Mouse (Mus musculus) MEL (cell line): ENCODE results near the gene Col4a2.

Source experiments
- CTCF ChIP-seq, 3 experiments: IDR thresholded peaks in 2 of 3; conservative IDR thresholded peaks in 1 of 3; 2 replicates each; pipeline ENCODE4 v1.5.1; 2011 to 2012; ENCODE audit warnings: low read length in 3 of 3, low read depth in 2 of 3, mild to moderate bottlenecking in 2 of 3, improper control_type of control experiment in 1 of 3, inconsistent platforms in 1 of 3, mixed read lengths in 1 of 3, moderate library complexity in 1 of 3; ENCODE audit not compliant: control insufficient read depth in 1 of 3, insufficient read depth in 1 of 3, poor library complexity in 1 of 3, severe bottlenecking in 1 of 3
- MAX ChIP-seq: IDR thresholded peaks from 2 replicates; pipeline ENCODE4 v1.6.1; 2011; ENCODE audit warnings: low read length, improper control_type of control experiment
- MEF2A ChIP-seq: IDR thresholded peaks from 2 replicates; pipeline ENCODE4 v1.6.1; 2014; ENCODE audit warnings: low read depth, mild to moderate bottlenecking, inconsistent platforms, low read length, improper control_type of control experiment; ENCODE audit not compliant: poor library complexity, insufficient replicate concordance, severe bottlenecking; ENCODE audit errors: extremely low read depth
- POLR2AphosphoS2 ChIP-seq: IDR thresholded peaks from 2 replicates; pipeline ENCODE4 v1.6.1; 2011; ENCODE audit warnings: low read length, improper control_type of control experiment

GRCm38 (mm10) chr8:11392739-11393138 is 80.1 kb downstream of the Col4a2 start:
- TF ChIP-seq MEF2A (no peak), CTCF (IDR thresholded peaks at IDR 0.05 in 2 of 3, conservative IDR thresholded peaks at IDR 0.05 in 1 of 3; ENCODE audit: control insufficient read depth in 1 of 3, insufficient read depth in 1 of 3, low read depth in 2 of 3, low read length in 3 of 3, poor library complexity in 1 of 3, severe bottlenecking in 1 of 3) (peak; percentile 75 to 91 (median 75)), POLR2AphosphoS2 (no peak), MAX (no peak)
